In the genomic region with DNA sequence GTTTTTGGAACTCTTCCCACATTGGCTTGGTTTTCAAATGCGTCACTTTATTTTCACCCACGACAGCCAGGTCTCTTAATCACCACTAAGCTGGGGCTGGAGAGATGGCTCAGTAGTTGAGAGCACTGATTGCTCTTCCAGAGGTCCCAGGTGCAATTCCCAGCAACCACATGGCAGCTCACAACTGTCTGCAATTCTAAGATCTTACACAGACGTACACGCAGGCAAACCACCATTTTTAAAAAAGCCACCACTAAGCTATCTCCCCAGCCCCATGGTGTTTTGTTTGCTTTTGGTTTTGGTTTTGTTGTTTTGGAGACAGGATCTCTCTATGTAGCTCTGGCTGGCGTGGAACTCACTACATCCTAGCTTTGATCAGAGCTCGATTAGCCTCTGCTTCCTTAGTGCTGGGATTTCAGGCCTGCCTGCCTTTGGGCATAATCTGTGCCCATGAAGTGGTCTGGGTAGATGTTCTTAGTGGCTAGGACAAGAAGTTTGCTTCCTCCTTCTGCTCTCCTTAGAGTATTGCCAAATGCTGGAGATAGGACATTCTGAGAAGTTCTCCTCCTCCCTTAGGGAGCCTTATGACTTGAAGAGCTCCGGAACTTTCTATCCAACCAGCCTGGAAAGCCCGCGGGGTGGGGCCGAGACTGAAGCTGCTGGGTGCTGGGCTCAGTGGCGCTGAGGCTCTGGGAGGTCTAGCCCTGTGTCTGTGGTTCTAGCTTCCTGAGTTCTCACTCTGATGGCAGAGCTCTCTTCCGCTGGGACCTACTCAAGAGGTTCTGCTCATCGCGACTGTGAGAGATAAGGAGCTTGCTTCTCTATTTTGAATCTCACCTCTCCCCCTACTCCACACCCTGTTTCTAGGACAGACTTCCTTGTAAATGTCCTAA, we compare ENCODE assay signal across 11 mouse cellular contexts. TPM values are rescaled to one million over a fixed set of nuclear protein-coding genes. Genes with fewer than 3 reads are reported as not detected.
DNase-seq lines count a peak whose midpoint lies in the region; ATAC-seq and TF ChIP-seq lines count a peak whose summit lies in the region.
"Had no signal": no experiment of that assay in that cellular context is flagged by ENCODE, and none has a peak within 500 bp of the region (broad histone marks: within the 10 kb centered on the region; RNA-seq: fewer than 3 reads in every experiment).

No protein-coding gene starts in this region.

- intact Hi-C loops in left cerebral cortex, postnatal 14 days (cut with DNase I), result no loop called here

- peak overlapping the region; percentile 47 for H3K27ac ChIP-seq in bone marrow macrophage, adult 2 months (ENCODE audit: insufficient read depth, low read depth, low read length)
- peak overlapping the region; percentile 38 for H3K27ac ChIP-seq in liver, embryonic 15.5 days (replicated peaks)
- H3K27ac ChIP-seq: forebrain, embryonic 10.5 days; kidney, embryonic 15.5 days; midbrain, embryonic 15.5 days had no signal

- peak; percentile 61 to 64 for DNase-seq in CD8-positive naive resting alpha-beta T cell, adult 2 months (ENCODE audit: low read depth in 2 of 2, low spot score in 2 of 2)
- DNase-seq in spleen, postnatal 10 days (ENCODE audit: low spot score in 2 of 2), result peak; percentile 43 to 68
- no peak for DNase-seq in left cerebral cortex, adult 11 months (ENCODE audit: low spot score)
- DNase-seq in kidney, postnatal 14 days, result no peak
- DNase-seq in left cerebral cortex, postnatal 14 days (ENCODE audit: low spot score in 2 of 2), result no peak
- DNase-seq: adrenal gland, postnatal 25 days had no signal

- 0 out of 2 replicates have a peak overlapping the region, but pooled peaks have one; percentile 25 for H3K9ac ChIP-seq in liver, embryonic 15.5 days
- H3K9ac ChIP-seq: kidney, embryonic 15.5 days; midbrain, embryonic 15.5 days had no signal

- H3K27me3 ChIP-seq in liver, embryonic 15.5 days, result no peaks in the 10 kb centered on the region
- H3K27me3 ChIP-seq: kidney, embryonic 15.5 days; midbrain, embryonic 15.5 days had no signal

- ATAC-seq in liver, embryonic 15.5 days (ENCODE audit: insufficient read depth), result peak; percentile 26; the same call in 1 of the 2 replicates
- ATAC-seq: midbrain, embryonic 15.5 days had no signal

- 27% methylated on average over 14 of the region's 14 CpGs for WGBS in liver, embryonic 15.5 days (ENCODE audit: insufficient replicate concordance)

- no peak overlapping the region for H3K4me3 ChIP-seq in bone marrow macrophage, adult 2 months (ENCODE audit: insufficient read depth, low read length)
- no peak overlapping the region for H3K4me3 ChIP-seq in liver, embryonic 15.5 days (replicated peaks)
- H3K4me3 ChIP-seq: forebrain, embryonic 10.5 days; kidney, embryonic 15.5 days; midbrain, embryonic 15.5 days had no signal

- no peaks in the 10 kb centered on the region for H3K9me3 ChIP-seq in liver, embryonic 15.5 days (replicated peaks)
- H3K9me3 ChIP-seq: forebrain, embryonic 10.5 days; kidney, embryonic 15.5 days; midbrain, embryonic 15.5 days had no signal

- H3K4me1 ChIP-seq in bone marrow macrophage, adult 2 months (ENCODE audit: control insufficient read depth, insufficient read depth, low read length), result peaks cover 25% of the 10 kb centered on the region
- peaks cover 19% of the 10 kb centered on the region for H3K4me1 ChIP-seq in liver, embryonic 15.5 days (replicated peaks)
- H3K4me1 ChIP-seq: kidney, embryonic 15.5 days; midbrain, embryonic 15.5 days had no signal

- H3K36me3 ChIP-seq in liver, embryonic 15.5 days (replicated peaks), result no peaks in the 10 kb centered on the region
- H3K36me3 ChIP-seq: forebrain, embryonic 10.5 days; kidney, embryonic 15.5 days; midbrain, embryonic 15.5 days had no signal

- peak overlapping the region; percentile 47 for H3K4me2 ChIP-seq in liver, embryonic 15.5 days
- H3K4me2 ChIP-seq: kidney, embryonic 15.5 days; midbrain, embryonic 15.5 days had no signal

- TF ChIP-seq CTCF in bone marrow macrophage, adult 2 months (IDR thresholded peaks at IDR 0.05; ENCODE audit: low read depth, low read length), result no peak

- TF ChIP-seq POLR2A in bone marrow macrophage, adult 2 months (IDR thresholded peaks at IDR 0.05; ENCODE audit: borderline replicate concordance, low read depth, low read length), result no peak

RNA-seq across cellular contexts. Expression of gene Phf20, which starts 6.0 kb away (rescaled TPM):
- 42.7 and 46.1 TPM in 2 replicates for polyA plus RNA-seq in bone marrow macrophage, adult 2 months (2012; ENCODE audit: insufficient read depth, insufficient read length, missing spikeins)
- polyA plus RNA-seq in liver, embryonic 15.5 days (2015; fragmentation: Nextera tagmentation; extraction: Ambion mirVana), result 10.8 and 14.7 TPM in 2 replicates
- 10 to 100 TPM; 50.7 to 65.0 TPM for total RNA-seq in left cerebral cortex, postnatal 14 days (2021)

RNA-seq across cellular contexts. Expression of gene Rbm39, which starts 10.2 kb away (rescaled TPM):
- 472 and 516 TPM in 2 replicates for polyA plus RNA-seq in bone marrow macrophage, adult 2 months (2012; ENCODE audit: insufficient read depth, insufficient read length, missing spikeins)
- 207 and 223 TPM in 2 replicates for polyA plus RNA-seq in liver, embryonic 15.5 days (2015; fragmentation: Nextera tagmentation; extraction: Ambion mirVana)
- 100 to 1,000 TPM; 259 to 277 TPM for total RNA-seq in left cerebral cortex, postnatal 14 days (2021)

RNA-seq across cellular contexts. Expression of gene Nfs1, which starts 46.3 kb away (rescaled TPM):
- 42.4 and 43.4 TPM in 2 replicates for polyA plus RNA-seq in bone marrow macrophage, adult 2 months (2012; ENCODE audit: insufficient read depth, insufficient read length, missing spikeins)
- 50.7 and 52.3 TPM in 2 replicates for polyA plus RNA-seq in liver, embryonic 15.5 days (2015; fragmentation: Nextera tagmentation; extraction: Ambion mirVana)
- 10 to 100 TPM; 35.3 to 37.1 TPM for total RNA-seq in left cerebral cortex, postnatal 14 days (2021)

RNA-seq across cellular contexts. Expression of gene Romo1, which starts 46.4 kb away (rescaled TPM):
- 115 and 116 TPM in 2 replicates for polyA plus RNA-seq in bone marrow macrophage, adult 2 months (2012; ENCODE audit: insufficient read depth, insufficient read length, missing spikeins)
- polyA plus RNA-seq in liver, embryonic 15.5 days (2015; fragmentation: Nextera tagmentation; extraction: Ambion mirVana), result 159 and 192 TPM in 2 replicates
- total RNA-seq in left cerebral cortex, postnatal 14 days (2021), result 100 to 1,000 TPM; 183 to 205 TPM

Comparison
In these comparisons a context has a peak if more than half of its experiments do, and no peak if none do; other contexts are left out.
1. DNase-seq: peak in CD8-positive naive resting alpha-beta T cell, adult 2 months (2 of 2) and spleen, postnatal 10 days (2 of 2); none in left cerebral cortex, adult 11 months (single experiment), kidney, postnatal 14 days (single experiment) and left cerebral cortex, postnatal 14 days (0 of 2).